Mouse (Mus musculus): Measurements from ENCODE around the gene Inca1. TPM values are rescaled to one million over a fixed set of nuclear protein-coding genes. Genes with fewer than 3 reads are reported as not detected.

The Inca1 gene
- polyA plus RNA-seq (2012; ENCODE audit: low replicate concordance), result not detected in 2 replicates

GRCm38 (mm10) chr11:70699722-70700556, at the start of gene Inca1, which contains the start of gene Kif1c:
Gene Inca1, minus strand, starts transcription at chr11:70700155.
Gene Kif1c, plus strand, starts transcription at chr11:70700548.

DNA sequence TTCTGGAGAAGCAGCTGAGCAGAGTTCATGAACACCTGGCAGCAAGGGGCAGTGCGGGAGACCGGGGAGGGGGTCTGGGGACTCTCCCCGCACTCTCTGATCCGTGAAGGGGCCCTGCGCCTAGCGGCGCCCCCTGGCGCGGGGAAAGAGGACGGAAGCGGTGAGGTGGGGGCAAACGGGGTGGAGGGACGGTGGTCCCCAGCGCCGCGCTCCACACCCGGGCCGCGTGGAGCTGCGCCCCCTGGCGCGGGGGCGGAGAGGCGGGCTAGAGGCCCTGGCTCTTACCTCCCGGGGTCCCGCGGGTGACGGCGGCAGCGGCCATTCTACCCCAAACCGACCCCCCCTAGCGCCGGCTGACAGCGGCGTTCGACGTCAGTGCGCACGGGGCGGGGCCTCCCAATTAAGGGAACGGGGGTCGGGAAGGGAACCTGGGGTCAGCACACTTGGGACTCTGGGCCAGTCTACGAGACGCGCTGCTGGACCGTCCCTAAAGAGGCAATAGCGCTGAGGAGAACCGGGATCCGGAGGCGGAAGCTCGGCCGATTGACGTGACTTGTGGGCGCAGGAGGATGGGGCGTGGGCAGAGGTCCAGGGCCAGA, 12.3 kb downstream of the Inca1 start, which contains the start of gene Camta2:
TSS of gene Camta2 (minus strand) at position 505 of the 599 bp plus-strand sequence.

GRCm38 (mm10) chr11:70668771-70669505, 31.0 kb downstream of the Inca1 start, which contains the start of gene Spag7:
Gene Spag7, minus strand, starts transcription at chr11:70669416.

GRCm38 (mm10) chr11:70656964-70657363, 43.0 kb downstream of the Inca1 start, which contains the start of gene Eno3:
Gene Eno3, plus strand, starts transcription at chr11:70657202.

GRCm38 (mm10) chr11:70654198-70654922, 45.6 kb downstream of the Inca1 start, which contains the start of gene Pfn1:
Gene Pfn1, minus strand, starts transcription at chr11:70654644.

DNA sequence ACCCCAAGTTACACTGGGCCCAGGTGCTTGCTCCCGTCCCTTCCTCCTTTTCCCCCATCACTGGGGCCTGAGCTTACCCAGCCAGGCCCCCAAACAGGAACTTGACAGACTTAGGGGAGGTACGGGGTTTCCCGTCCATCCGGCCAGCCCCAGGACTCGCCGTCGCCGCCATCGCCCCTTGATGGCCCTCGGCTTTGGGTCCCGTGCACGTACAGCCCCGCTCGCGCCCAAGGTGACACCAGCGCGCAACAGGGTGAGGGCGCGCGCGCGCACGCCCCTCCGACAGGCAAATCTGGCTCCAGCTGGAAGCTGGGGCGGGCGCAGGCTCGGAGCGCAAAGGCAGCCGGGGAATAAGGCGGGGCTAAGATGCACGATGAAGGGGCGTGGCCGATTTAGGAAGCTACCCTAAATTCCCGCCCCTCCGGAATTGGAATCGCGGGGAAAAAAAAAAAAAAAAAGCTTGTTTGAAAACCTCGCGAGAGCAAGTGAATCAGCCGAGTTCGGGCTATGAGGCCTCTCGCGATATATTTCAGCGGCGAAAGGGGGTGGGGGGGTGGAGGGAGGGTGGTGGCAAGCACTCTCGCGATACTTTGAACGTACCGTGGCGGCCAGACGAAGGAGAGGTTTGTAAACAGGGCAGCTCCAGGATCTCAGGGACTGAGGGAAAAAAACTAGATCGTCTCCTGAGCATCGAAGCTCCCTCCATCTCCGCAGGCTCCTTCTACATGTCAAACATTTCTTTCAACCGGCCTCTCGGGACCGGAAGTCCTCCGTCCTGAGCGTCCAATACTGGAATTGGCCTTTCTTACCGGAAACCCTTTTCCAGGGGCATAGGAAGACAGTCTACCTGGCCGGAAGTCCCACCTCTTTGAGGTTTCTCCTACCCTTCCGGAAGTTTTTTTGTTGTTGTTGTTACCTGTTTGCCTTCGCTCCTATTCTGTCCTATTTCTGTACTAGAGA, 53.0 kb downstream of the Inca1 start, which contains the start of the genes Rnf167 and Slc25a11:
TSS of gene Rnf167 (plus strand) at position 545 of the 960 bp plus-strand sequence.
TSS of gene Slc25a11 (minus strand) at position 789 of the 960 bp plus-strand sequence.

DNA sequence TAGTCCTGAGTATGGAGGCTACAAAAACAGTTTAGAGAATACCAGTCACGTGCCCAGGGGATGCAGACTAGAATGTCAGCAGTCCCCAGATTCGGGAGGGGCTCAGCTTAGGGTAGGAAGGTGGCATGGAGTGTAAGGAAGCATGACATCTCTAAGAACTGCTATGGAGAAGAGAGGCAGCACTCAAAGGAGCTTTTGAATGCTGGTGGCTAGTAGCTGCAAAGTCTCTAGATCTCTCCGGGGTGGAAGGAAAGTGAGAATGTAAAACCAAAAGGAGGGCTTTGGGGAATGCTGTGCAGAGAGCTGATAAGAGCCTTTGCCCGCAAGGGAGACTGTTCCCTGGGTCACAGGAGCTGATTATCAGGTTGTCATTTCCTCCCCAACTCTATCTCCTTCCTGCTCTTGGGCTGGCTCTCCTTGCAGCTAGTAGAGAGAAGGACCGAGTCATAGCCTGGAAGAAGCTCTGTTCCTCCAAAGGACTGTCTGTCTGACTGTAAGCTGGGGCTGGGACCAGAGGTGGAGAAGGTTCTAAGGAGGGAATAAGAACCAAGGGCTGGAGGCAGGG, 61.2 kb downstream of the Inca1 start, which contains the start of gene Gp1ba:
TSS of gene Gp1ba (plus strand) at position 409 of the 565 bp plus-strand sequence.

Other genes starting within 250 kb of the Inca1 start
- gene Med11, start 248.2 kb downstream of the Inca1 start, polyA plus RNA-seq (2012; ENCODE audit: low replicate concordance), result 6.5 and 33.1 TPM in 2 replicates
- 1.6 TPM in 2 replicates for gene Zmynd15, start 240.7 kb downstream of the Inca1 start, polyA plus RNA-seq (2012; ENCODE audit: low replicate concordance)
- 0.86 and 2.0 TPM in 2 replicates for gene Cxcl16, start 240.2 kb downstream of the Inca1 start, polyA plus RNA-seq (2012; ENCODE audit: low replicate concordance)
- not detected in 2 replicates for gene Tm4sf5, start 194.9 kb downstream of the Inca1 start, polyA plus RNA-seq (2012; ENCODE audit: low replicate concordance)
- not detected in 2 replicates for gene Vmo1, start 185.5 kb downstream of the Inca1 start, polyA plus RNA-seq (2012; ENCODE audit: low replicate concordance)
- not detected in 2 replicates for gene Gltpd2, start 181.0 kb downstream of the Inca1 start, polyA plus RNA-seq (2012; ENCODE audit: low replicate concordance)
- 51.2 and 127 TPM in 2 replicates for gene Psmb6, start 174.8 kb downstream of the Inca1 start, polyA plus RNA-seq (2012; ENCODE audit: low replicate concordance)
- not detected in 2 replicates for gene Gm40193, start 167.2 kb downstream of the Inca1 start, polyA plus RNA-seq (2012; ENCODE audit: low replicate concordance)
- 0.79 and 2.3 TPM in 2 replicates for gene Pld2, start 160.1 kb downstream of the Inca1 start, polyA plus RNA-seq (2012; ENCODE audit: low replicate concordance)
- 80.3 and 81.9 TPM in 2 replicates for gene Mink1, start 137.3 kb downstream of the Inca1 start, polyA plus RNA-seq (2012; ENCODE audit: low replicate concordance)
- not detected in 2 replicates for gene 4930544D05Rik, start 84.3 kb downstream of the Inca1 start, polyA plus RNA-seq (2012; ENCODE audit: low replicate concordance)
- 0.54 and 1.8 TPM in 2 replicates for gene Chrne, start 80.9 kb downstream of the Inca1 start, polyA plus RNA-seq (2012; ENCODE audit: low replicate concordance)
- 17.4 and 31.1 TPM in 2 replicates for gene Gp1ba, start 61.0 kb downstream of the Inca1 start, polyA plus RNA-seq (2012; ENCODE audit: low replicate concordance)
- 52.5 and 175 TPM in 2 replicates for gene Rnf167, start 52.9 kb downstream of the Inca1 start, polyA plus RNA-seq (2012; ENCODE audit: low replicate concordance)
- 28.6 and 32.9 TPM in 2 replicates for gene Slc25a11, start 52.7 kb downstream of the Inca1 start, polyA plus RNA-seq (2012; ENCODE audit: low replicate concordance)
- 3,216 and 5,291 TPM in 2 replicates for gene Pfn1, start 45.5 kb downstream of the Inca1 start, polyA plus RNA-seq (2012; ENCODE audit: low replicate concordance)
- 8.0 and 15.4 TPM in 2 replicates for gene Eno3, start 43.0 kb downstream of the Inca1 start, polyA plus RNA-seq (2012; ENCODE audit: low replicate concordance)
- gene Spag7, start 30.7 kb downstream of the Inca1 start, polyA plus RNA-seq (2012; ENCODE audit: low replicate concordance), result 65.7 and 82.3 TPM in 2 replicates
- 29.3 and 36.4 TPM in 2 replicates for gene Camta2, start 12.1 kb downstream of the Inca1 start, polyA plus RNA-seq (2012; ENCODE audit: low replicate concordance)
- 30.4 and 70.0 TPM in 2 replicates for gene Kif1c, start 393 bp upstream of the Inca1 start, polyA plus RNA-seq (2012; ENCODE audit: low replicate concordance)
- gene Zfp3, start 64.1 kb upstream of the Inca1 start, polyA plus RNA-seq (2012; ENCODE audit: low replicate concordance), result 0.96 and 1.0 TPM in 2 replicates
- gene Scimp, start 112.4 kb upstream of the Inca1 start, polyA plus RNA-seq (2012; ENCODE audit: low replicate concordance), result 2.1 TPM in 1 of 2 replicates, not detected in the other
- gene Rabep1, start 144.6 kb upstream of the Inca1 start, polyA plus RNA-seq (2012; ENCODE audit: low replicate concordance), result 41.5 and 47.7 TPM in 2 replicates

Measured in leukemia stem cell, adult 10-12 weeks (primary cell).